Mouse (Mus musculus): ENCODE results near the gene Cbfa2t3.
A peak's percentile ranks its signal among the peaks of the same experiment; 100 is the strongest.

The Cbfa2t3 gene

DNA sequence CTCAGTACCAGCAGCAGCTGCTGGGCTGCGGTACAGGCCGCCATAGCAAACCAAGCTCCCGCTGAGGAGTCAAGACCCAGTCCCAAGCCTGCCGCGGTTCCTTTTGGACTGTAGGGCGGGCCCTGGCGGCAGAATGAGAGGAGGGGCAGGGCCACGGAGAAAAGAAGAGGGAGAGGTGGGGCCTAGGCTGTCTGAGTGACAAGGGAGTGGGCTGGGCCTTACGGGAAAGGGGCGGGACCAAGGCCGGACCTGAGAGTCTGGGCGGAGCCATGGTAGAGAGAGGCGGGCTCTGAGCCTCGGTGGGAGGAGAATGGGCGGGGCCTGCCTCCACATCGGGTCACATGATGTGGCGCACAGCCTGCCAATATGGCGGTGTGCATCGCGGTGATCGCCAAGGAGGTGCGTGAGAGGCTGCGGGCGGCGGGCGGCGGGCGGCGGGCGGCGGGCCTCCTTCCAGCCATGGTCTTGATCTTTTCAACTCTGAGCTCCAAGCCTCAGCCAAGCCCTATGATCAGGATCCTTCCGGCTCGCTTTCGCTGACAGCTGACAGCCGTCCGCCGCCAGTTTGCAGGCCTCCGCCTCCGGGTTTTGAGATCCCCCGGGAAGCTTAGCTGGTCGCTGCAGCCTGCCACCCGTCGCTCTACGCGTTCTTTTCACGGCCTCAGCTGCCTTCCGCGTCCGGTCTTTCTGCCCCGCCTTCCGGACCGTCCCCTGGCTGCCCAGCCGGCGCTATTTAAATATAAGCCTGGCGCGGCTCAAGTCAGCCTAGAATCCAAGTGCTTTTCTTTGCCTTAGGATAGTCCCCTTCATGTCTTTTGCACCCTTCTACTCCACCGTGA, 87.4 kb downstream of the Cbfa2t3 start, which contains the start of the genes Galns and Trappc2l:
Gene Galns, minus strand, starts transcription at position 169 of the 839 bp plus-strand sequence.
Gene Trappc2l, plus strand, starts transcription at position 346 of the 839 bp plus-strand sequence.
- DNase-seq (ENCODE audit: low read depth, low spot score), result peak; percentile 99

DNA sequence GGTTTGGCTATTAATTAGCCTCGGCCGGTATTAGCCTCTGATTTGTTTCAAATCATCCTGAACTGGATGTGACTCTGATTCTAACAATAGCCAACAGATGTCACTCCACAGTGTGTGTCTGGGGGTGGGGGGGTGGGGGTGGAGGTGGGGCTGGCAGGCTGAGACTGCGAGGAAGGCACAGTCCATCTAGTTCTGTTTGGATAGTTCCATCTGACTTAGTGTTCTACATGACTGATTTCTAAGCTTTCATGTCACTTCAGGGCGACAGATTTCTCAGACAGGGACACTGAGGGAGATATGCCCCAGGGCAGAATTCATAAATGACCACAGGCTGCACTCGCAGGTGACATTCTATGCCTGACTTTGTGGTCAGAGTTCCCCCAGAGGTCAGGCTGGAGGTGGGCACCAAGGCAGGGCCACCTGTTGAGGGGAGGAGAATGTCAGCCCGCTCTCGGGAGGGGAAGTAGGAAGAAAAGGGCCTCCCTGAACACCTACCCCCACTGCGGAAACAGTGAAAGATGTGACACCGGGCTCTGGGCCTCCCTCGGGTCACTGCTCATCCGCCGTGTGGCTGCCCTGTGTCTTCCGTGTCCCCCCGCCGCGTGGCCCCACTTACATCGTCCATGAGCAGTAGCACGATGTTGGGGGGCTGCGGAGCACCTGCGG, 88.2 kb downstream of the Cbfa2t3 start:
- peak; percentile 37 for DNase-seq (ENCODE audit: low read depth, low spot score)

DNA sequence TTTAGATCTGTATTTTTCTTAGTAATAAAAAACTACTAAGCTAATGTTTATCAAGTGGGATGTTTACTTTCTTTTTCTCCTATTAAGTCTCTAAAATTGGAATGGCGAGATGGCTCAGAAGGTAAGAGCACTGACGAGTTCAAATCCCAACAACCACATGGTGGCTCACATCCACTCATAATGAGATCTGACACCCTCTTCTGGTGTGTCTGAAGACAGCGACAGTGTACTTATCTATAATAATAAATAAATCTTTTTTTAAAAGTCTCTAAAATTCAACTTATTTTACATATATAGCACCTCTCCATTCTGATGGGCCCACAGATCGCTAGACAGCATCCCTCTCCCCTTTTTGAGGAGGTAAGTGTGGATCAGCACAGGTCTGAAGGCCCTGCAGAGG, 88.7 kb downstream of the Cbfa2t3 start:
- DNase-seq (ENCODE audit: low read depth, low spot score), result no peak

- no peak for DNase-seq (ENCODE audit: low read depth, low spot score)
Observed at GRCm38 (mm10) chr8:122606810-122607209, 92.1 kb downstream of the Cbfa2t3 start.

DNA sequence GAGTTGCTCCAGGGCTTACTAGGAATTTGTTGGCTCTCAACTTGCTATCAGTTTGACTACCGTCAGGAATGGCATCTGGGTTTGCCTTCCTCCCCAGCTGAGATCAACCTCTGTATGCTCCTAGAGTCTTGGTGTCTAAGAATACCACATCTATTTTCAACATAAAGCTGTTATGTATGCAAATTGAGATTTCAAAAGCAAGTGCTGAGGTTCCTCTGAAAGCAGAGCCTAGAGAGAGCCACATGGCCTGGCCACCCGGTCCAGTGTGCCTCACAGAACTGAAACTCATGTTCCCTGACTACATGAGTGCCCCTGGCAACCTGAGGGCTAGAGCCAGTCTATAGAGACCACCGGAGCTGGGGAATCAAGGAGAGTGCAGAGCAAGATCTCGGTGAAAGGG, 93.5 kb downstream of the Cbfa2t3 start:
- no peak for DNase-seq (ENCODE audit: low read depth, low spot score)

DNA sequence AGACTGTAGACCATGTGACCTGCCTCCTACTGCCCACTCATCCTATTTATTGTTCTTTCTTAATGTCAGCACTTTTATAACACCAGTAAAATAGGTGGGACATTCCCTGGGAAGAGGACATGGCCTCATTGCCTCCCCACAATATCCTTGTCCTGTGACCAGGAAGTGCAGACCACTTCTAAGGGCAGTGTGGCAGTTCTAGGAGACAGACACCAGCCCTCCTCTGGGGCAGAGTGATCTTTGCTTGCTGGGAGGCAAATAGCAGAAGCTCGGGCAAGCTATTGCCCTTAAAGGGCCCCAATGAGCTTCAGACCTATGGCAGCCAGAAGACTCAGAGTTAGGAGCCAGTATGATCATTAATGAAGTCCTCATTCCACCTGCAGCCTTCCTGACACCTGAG, 94.3 kb downstream of the Cbfa2t3 start:
- DNase-seq (ENCODE audit: low read depth, low spot score), result no peak

GRCm38 (mm10) chr8:122600666-122601065, 98.2 kb downstream of the Cbfa2t3 start:
- no peak for DNase-seq (ENCODE audit: low read depth, low spot score)

GRCm38 (mm10) chr8:122596031-122596430, 102.9 kb downstream of the Cbfa2t3 start:
- DNase-seq (ENCODE audit: low read depth, low spot score), result no peak

DNA sequence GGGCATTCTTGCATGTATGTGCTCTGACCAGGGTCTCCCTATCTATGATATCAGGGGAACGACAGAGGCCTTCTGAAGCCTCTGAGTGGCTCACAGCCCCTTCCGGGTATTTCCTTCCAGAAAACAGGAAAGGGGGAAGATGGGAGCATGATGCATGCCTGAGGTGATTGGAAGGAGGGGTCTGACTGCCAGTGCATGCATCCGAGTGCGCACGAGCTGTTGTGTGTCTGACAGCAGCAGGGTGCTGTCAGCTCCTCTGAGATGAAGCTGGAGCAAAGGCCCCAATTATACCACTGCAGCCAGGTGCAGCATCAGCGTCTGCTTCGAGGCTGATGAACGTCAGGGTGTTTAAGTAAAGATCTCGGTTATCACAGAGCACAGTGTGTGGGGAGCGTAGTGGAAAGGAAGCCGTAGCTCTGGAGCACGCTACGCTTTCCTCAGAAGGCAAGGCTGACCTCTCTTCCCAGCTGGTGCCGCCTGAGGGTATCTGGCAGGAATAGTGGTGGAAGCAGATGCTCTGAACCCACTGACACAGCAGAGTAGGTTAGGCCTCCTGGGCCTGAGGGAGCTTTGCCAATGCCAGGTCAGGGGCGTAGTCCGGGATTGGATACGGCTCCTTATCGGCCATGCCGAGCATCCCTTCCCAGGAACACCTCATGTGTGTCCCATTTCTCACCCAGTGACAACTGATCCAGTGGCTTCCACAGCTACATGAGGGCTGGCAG, 105.0 kb downstream of the Cbfa2t3 start:
- peak; percentile 68 for DNase-seq (ENCODE audit: low read depth, low spot score)

GRCm38 (mm10) chr8:122593240-122593639, 105.7 kb downstream of the Cbfa2t3 start:
- DNase-seq (ENCODE audit: low read depth, low spot score), result no peak

GRCm38 (mm10) chr8:122586749-122587148, 112.2 kb downstream of the Cbfa2t3 start:
- DNase-seq (ENCODE audit: low read depth, low spot score), result no peak

DNA sequence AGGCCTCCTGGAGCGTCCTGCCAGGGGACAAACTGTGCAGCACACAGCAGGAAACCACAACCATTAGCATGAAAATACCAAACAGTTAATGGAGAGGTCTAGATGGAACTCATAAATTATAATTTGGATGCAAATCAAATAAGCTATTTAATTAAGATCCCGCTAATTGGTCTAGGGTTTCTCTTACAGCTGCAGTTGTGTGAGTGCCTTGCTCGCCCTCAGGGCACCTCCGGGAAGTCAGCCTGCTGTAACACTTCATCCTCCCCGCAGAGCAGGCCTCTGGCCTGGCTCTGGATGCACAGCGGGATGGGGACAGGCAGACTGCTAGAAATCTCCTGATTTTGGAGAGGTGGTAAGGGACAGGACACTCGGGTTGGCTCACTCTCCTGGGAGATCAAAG, 112.7 kb downstream of the Cbfa2t3 start:
- DNase-seq (ENCODE audit: low read depth, low spot score), result no peak

DNA sequence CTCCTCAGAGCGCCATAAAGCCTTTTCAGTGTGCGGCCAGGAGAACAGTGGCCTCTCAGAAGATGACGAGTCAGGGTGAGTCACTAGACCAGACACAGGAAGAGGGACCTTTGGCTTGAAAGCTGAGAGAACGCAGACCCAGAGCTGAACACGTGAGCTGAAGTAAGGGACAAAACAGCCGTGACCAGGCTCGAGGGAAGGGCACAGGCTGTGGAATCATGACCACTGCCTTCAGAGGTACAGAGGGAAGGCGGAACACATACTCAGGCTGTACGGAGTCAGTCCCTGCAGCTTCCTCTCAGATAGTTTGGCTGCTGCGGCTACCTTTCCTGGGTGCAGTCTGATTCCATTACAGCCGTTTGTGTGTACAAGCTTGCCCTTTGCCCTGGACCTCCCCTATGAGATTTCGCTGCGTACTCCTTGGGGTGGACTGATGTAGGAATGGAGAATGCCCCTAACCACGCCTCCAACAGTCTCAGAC, 113.5 kb downstream of the Cbfa2t3 start:
- DNase-seq (ENCODE audit: low read depth, low spot score), result no peak

DNA sequence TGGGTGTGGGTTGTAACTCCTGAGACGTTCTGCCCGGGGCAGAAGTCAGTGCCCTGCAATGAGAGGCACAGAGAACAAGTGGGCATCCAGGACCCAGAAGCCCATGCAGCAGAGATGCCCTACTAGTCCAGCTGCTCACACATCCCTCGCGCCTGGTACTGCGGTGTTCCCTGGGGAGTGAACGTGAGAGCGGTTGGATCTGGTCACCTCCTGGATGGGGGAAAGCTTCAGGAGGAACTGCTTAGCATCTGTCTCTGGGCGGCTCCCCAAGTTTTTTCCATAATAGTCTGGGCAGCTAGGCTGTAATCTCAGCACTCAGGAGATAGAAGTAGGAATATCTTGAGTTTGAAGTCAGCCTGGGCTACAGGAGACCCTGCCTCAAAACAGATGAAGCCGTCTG, 113.9 kb downstream of the Cbfa2t3 start:
- no peak for DNase-seq (ENCODE audit: low read depth, low spot score)

DNA sequence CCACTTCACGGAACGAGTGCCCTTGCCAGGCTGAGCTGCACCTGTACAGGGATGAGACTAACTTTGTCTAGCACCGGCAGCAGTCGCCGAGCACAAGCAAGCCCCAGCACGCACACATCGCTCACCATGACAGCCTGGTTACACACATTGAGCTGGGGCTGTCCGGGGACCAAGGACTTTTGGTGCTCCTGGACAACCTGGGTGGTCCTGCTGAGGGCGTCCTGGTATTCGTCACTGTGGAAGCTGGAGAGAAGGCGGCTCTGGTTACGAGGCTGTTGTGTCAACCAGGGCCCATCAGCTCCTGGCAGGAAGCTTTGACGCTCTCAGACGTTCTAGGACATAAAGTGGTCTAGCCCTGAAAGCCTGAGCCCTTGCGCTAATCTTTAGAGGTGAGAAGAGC, 118.0 kb downstream of the Cbfa2t3 start:
- no peak for DNase-seq (ENCODE audit: low read depth, low spot score)

DNA sequence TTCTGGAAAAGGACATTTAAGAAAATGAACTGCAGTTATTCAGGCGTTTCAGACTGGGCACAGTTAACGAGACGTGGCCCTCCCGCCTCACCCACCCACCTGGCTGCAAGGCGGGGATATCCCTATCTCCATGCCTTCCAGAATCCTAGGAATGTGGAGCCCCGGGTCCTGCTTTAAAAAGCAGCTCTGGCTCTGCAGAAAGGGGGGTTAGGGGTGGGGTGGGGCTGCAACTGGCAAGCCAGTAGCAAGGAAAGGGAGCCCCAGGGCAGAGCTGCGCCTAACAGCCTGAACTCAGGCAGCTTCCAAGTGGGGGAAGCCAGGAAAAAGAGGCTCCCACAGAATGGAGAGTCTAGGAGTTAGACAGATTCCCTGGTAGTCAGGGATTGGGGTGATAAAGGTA, 119.7 kb downstream of the Cbfa2t3 start:
- DNase-seq (ENCODE audit: low read depth, low spot score), result no peak

- no peak for DNase-seq (ENCODE audit: low read depth, low spot score)
Observed at GRCm38 (mm10) chr8:122577116-122577515, 121.8 kb downstream of the Cbfa2t3 start.

DNA sequence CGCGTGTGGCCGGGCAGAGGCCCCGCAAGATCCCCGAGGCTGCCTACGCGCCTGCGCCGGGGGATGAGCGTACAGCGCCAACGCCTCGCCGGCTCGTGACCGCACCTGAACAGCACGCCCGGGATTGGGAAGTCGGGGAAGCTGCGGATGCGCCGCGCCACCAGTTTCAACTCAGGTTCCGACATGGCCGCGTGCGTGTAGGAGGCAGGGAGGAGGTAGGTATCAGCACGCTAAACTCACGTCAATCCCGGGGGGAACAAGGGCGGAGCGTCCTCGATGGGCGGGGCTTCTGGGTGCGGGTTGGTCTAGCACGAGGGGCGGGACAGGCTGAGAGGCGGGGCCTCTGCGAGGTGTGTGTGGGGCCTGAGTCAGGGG, 122.3 kb downstream of the Cbfa2t3 start, which contains the start of gene Aprt:
Gene Aprt, minus strand, starts transcription at position 262 of the 375 bp plus-strand sequence.
- peak; percentile 97 for DNase-seq (ENCODE audit: low read depth, low spot score)

GRCm38 (mm10) chr8:122575735-122576647, 122.9 kb downstream of the Cbfa2t3 start:
- no peak for DNase-seq (ENCODE audit: low read depth, low spot score)

GRCm38 (mm10) chr8:122575286-122575685, 123.6 kb downstream of the Cbfa2t3 start:
- DNase-seq (ENCODE audit: low read depth, low spot score), result no peak
